Mouse (Mus musculus) small intestine, adult 2 months (tissue): ENCODE measurements around the gene Parg.

Experiments used
- CTCF ChIP-seq: fragments of 200-500 bp; IDR thresholded peaks from 2 replicates; pipeline ENCODE4 v1.5.1; 2012; ENCODE audit warnings: low read depth, mild to moderate bottlenecking, control low read depth, inconsistent platforms, low read length, moderate library complexity, mixed read lengths; ENCODE audit not compliant: insufficient replicate concordance, insufficient read length; ENCODE audit errors: extremely low read depth
- POLR2A ChIP-seq: fragments of 200-500 bp; IDR thresholded peaks from 2 replicates; pipeline ENCODE4 v1.6.1; 2012; ENCODE audit warnings: low read depth, mild to moderate bottlenecking, control low read depth, inconsistent platforms, low read length, moderate library complexity

- TF ChIP-seq CTCF (no peak), POLR2A (no peak)
Measured at GRCm38 (mm10) chr14:32175310-32175709, 26.4 kb upstream of the Parg start.
